Mouse (Mus musculus) adrenal gland, adult (tissue): ENCODE measurements around the gene Xpo4.

Source experiments
- DNase-seq, 2 experiments: peaks; one replicate each; pipeline ENCODE4 v3.0.0; 2022 to 2023; ENCODE audit warnings: low spot score in 1 of 2; ENCODE audit not compliant: inconsistent age in 2 of 2

The Xpo4 gene

GRCm38 (mm10) chr14:57537261-57538015 lies 127.8 kb downstream of the Xpo4 start:
- DNase-seq: no peak

- DNase-seq: no peak
These were observed 128.4 kb downstream of the Xpo4 start for GRCm38 (mm10) chr14:57536820-57537219.

GRCm38 (mm10) chr14:57535646-57536045 lies 129.6 kb downstream of the Xpo4 start:
- no peak for DNase-seq

- DNase-seq: no peak
These were observed 130.3 kb downstream of the Xpo4 start for GRCm38 (mm10) chr14:57534961-57535360.

GRCm38 (mm10) chr14:57534346-57534745 lies 130.9 kb downstream of the Xpo4 start:
- DNase-seq: no peak

- no peak for DNase-seq
These were observed 131.4 kb downstream of the Xpo4 start for GRCm38 (mm10) chr14:57533841-57534240.

- DNase-seq: peak; percentile 55 to 83
These were observed 132.0 kb downstream of the Xpo4 start for GRCm38 (mm10) chr14:57533214-57533613.

GRCm38 (mm10) chr14:57532577-57532976 lies 132.7 kb downstream of the Xpo4 start:
- no peak for DNase-seq

GRCm38 (mm10) chr14:57529786-57530515 lies 135.3 kb downstream of the Xpo4 start:
- DNase-seq: no peak

- peak; percentile 87 to 92 for DNase-seq
These were observed 136.0 kb downstream of the Xpo4 start for GRCm38 (mm10) chr14:57529086-57529785.

GRCm38 (mm10) chr14:57527598-57527997 lies 137.6 kb downstream of the Xpo4 start:
- no peak for DNase-seq
